Mouse (Mus musculus) ES-E14 (cell line): ENCODE results near the gene Prg2.

Experiments
- CHD2 ChIP-seq: IDR thresholded peaks from 2 replicates; pipeline ENCODE4 v1.6.1; 2014; ENCODE audit warnings: mild to moderate bottlenecking, low read depth, low read length, inconsistent platforms
- HCFC1 ChIP-seq: IDR thresholded peaks from 2 replicates; pipeline ENCODE4 v1.6.1; 2012; ENCODE audit warnings: low read length, inconsistent platforms, borderline replicate concordance; ENCODE audit not compliant: insufficient read depth
- MAFK ChIP-seq: IDR thresholded peaks from 2 replicates; pipeline ENCODE4 v1.6.1; 2014; ENCODE audit warnings: mild to moderate bottlenecking, low read depth, low read length, inconsistent platforms; ENCODE audit not compliant: insufficient read depth
- ZC3H11A ChIP-seq: IDR thresholded peaks from 2 replicates; pipeline ENCODE4 v1.6.1; 2012; ENCODE audit warnings: low read depth, mild to moderate bottlenecking, inconsistent platforms, low read length, borderline replicate concordance
- ZNF384 ChIP-seq: IDR thresholded peaks from 2 replicates; pipeline ENCODE4 v1.6.1; 2012; ENCODE audit warnings: low read depth, low read length, inconsistent platforms

DNA sequence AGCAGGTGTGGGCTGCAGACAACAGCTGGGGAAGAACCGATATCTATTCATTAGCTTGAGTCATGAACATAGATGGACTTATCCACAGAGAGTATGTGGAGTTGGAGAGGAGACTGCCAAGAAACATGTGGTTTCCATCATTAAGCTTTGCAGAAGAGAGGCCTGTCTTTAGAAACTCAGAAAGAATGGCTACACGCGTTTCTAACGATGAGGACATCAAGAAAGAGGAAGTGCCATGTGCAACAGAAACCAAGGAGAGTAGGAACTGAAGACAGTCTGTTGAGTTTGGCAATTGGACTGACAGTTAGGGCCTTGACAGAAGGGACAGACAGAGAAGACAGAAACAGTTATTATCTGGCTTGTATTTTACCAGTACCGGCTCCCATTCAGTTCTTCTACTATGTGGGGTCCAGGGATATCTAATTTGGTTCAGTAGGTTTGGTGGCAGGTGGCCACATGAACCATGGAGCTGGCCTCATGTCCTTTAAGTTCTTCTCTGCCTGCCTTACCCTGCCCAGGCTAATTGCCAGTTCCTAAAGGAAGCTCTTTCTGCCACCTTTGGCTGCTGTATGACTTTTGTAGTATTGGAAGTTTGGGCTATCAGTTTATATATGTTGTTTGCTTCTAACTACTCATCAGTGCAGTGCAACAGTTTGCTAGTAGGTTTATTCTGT is 12.8 kb upstream of the Prg2 start:
- TF ChIP-seq HCFC1, result no peak
- TF ChIP-seq MAFK, result no peak
- TF ChIP-seq CHD2, result no peak
- TF ChIP-seq ZC3H11A, result no peak
- no peak for TF ChIP-seq ZNF384
